Mouse (Mus musculus): ENCODE results near the gene Gripap1.

Gripap1 gene

DNA sequence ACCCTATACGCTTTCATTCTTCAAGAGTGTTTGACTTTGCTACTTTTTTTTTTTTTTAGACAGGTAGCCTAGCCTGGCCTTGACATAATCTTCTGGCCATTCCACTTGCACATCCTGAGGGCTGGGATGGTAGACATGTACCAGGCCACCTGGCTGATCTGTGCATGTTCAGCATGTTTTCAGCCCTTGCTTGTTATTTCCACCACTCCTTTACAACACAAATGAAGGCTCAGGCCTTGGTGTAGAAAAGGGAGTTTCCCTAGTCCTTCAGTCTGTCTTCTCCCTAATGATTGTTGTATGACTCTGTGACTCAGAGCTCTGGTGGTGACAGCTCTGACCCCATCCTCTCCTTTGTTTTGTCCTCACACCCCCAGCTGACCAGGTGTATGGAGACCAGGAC is 77.6 kb downstream of the Gripap1 start:
- no peak for DNase-seq (ENCODE audit: low read depth, low spot score)

DNA sequence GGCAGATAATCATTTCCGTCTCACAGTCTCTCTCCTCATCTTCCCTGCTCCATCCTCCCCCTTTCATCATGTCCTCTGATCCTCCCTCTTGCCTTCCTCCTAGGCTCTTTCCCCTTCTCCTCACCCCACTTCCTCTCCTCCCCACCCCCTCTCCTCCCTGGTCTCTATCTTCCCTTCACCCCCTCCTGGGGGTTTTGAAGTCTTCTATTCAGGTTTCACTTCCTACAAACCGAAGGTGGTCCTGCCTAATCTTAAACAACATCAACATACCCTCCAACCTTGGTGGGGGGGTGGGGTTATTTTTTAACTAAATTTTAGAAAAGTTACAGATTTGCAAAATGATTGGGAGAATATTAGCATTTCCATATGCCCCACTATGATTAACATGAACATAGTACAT is 78.9 kb downstream of the Gripap1 start:
- no peak for DNase-seq (ENCODE audit: low read depth, low spot score)

DNA sequence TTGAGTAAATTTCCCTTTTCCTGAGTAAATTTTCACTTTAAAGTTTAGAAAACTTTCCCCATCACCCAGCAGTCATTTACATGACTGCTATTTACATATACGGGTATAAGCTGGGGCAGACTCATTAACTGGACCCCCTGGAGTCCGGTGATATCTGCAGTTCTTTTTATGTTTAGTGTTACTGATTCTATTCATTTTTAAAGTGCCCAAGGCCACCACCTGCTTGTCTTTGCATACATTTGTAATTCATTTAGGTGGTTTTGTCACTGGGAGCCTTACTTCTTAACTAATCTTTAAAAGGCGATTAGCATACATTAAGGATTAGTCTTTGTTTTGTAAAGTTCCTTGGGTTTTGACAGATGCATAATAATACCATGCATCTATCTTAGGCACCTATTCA is 80.3 kb downstream of the Gripap1 start:
- no peak for DNase-seq (ENCODE audit: low read depth, low spot score)

Data from retina, adult 2 months (tissue).